Mouse (Mus musculus) c-Kit-positive CD71-positive TER-119-negative erythroid progenitor cells, embryonic 14.5 days (primary cell): ENCODE data around the gene Mmp2.
A peak's percentile ranks its signal among the peaks of the same experiment; 100 is the strongest.
"Not testable (repeated sequence)": the region's sequence is repeated elsewhere in the genome, so short reads cannot be mapped to it uniquely, and the experiment has no call there.

Experiments used
- DNase-seq: peaks from one replicate; pipeline ENCODE4 v3.0.0-alpha.2; 2013; ENCODE audit warnings: low read depth

The Mmp2 gene

GRCm38 (mm10) chr8:92827243-92828034 is at the start of gene Mmp2:
Gene Mmp2, plus strand, starts transcription at chr8:92827291.
- DNase-seq, result no peak

- no peak for DNase-seq
These were observed 46.1 kb upstream of the Mmp2 start for GRCm38 (mm10) chr8:92780976-92781375.

- DNase-seq, result no peak
These were observed 43.0 kb upstream of the Mmp2 start for GRCm38 (mm10) chr8:92783906-92784610.

DNA sequence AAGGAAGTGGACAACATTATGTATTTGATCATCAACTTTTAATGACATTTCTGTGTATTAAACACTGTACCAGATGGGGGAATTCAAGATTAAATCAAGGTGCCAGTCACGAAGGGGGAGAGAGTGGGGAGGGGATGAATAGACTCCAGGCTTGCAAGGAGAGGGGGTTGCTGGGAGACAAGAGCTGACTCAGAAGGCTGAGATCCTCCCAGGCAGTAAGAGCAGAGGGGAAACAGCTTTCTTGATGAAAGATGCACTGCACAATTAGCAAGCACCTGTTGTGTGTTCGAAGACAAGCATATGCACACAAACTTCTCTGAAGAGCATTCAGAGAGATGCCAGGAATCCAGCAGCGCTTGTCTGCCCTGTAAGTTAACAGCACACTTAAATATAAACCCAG is 36.3 kb upstream of the Mmp2 start:
- DNase-seq, result no peak

- not testable (repeated sequence) for DNase-seq
These were observed 35.1 kb upstream of the Mmp2 start for GRCm38 (mm10) chr8:92791999-92792398.

DNA sequence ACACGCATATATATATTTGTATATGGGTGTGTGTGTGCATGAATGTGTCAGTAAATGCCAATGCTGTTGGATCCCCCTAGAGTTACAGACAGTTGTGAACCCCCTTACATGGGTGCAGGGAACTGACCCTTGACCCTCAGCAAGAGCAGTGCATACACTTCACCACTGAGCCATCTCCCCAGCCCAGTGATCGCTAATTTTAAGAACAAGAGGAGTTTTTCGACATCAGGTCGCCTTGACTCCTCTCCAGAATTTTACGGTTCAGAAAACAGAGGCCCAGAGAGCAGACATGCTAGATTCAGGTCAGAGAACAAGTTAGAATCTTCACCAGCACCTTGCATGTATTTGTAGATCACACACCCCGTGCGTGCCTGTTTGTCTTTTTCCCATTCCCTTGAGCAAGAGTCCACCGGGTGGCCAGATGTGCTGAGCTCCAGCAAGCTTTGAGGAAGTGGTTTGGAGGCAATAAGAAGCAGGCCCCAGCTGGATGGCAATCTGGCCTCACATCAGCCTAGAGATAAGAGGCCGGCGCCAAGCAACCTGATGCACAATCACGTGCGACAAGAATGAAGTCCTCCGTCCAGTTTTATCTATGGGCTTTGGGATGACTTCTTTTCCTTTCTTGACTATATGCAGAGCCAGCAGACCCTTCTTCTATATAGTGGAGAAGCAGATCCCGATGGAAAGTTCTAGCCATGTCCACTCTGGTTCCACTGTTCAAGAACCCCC is 33.1 kb upstream of the Mmp2 start:
- no peak for DNase-seq

DNA sequence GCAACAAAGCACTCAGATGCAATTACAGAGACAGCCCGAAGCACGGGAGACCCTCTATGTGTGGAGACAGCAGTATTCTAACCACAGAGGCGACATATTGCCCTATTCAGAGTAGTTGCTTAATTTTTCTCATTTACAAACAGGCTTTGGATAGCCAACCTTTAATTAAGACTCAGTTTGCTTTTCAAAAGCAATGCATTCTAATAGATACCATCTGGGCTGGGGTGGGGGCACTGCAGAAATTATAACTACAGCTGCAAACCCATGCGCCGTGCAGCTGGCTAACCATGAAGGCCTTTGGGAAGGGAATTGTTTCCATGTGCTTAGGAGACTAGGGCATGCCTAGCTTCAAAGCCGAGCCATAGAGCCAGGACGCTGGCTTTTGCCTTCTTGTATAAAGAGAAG is 29.6 kb upstream of the Mmp2 start:
- DNase-seq, result no peak

DNA sequence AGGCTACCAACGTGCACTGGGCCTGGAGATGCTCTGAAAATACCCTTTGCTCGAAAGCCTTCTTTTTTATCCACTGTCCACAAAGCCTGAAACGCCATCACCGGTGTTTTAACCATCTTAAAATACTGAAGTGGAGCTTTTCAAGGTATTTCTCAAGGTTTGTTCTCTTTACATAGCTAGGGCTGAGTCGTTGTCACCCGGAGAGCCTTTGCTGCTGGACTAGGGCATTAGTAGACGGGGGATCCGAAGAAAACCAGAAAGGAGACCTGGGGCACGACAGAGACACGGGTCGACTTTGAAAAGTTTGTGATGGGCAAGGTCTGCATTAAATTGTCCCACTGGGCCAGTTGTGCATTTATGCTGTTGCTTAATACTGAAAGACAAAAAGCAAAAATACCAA is 27.7 kb upstream of the Mmp2 start:
- no peak for DNase-seq

DNA sequence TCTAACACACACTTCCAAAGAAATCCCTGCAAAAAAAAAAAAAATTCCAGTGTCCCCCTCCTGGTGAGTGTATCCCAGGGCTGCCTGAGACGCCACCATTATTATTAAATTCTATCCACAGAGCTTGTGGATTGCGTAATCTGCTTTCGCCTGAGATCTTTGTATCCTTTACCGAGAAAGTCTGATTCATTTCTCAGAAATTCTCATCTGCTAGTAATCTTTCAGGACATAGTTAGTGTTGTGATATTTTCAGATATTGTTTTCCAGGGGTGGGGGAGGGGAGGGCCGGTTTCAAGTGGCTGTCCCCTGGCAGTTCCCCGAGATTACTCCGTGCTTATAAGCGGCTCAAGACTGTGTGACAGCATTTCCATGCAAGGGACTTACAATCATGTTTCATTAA is 25.9 kb upstream of the Mmp2 start:
- DNase-seq, result no peak

DNA sequence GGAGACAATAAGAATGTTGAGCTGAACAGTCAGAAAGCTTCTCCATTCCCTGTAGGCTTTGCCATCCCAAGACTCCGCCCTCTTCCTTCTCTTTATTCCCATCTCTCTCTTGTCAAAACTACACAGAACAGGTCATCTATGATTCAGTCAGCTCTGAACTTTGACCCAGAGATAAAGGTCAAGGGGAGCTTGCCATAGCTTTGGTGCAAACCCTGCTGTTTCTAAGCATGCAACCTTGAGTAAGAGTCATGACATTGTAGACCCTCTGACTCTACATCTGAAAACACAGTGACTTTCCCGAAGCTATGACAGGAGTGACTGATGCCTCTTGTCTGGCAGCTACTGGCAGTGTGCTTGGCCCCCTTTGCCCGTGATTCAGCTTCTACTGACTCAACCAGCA is 24.5 kb upstream of the Mmp2 start:
- no peak for DNase-seq

DNA sequence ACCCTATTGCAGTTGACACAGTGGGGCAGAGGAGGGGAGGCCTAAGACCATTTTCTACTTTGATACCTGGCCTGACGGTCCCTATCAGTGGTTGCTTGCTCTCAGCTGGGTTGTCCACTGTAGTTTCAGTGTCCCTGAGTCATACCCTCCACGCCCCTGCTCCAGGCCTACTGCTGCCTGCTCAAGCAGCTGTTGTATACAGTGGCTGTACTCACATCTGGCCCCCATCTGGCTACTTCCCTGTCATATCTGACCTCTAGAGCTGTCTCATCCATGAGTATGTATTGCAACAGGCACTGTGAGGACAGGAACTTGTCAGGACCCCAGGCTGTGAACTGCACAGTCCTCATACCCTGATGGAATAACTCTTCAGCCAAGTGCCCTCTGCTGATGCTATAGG is 14.3 kb upstream of the Mmp2 start:
- no peak for DNase-seq

DNA sequence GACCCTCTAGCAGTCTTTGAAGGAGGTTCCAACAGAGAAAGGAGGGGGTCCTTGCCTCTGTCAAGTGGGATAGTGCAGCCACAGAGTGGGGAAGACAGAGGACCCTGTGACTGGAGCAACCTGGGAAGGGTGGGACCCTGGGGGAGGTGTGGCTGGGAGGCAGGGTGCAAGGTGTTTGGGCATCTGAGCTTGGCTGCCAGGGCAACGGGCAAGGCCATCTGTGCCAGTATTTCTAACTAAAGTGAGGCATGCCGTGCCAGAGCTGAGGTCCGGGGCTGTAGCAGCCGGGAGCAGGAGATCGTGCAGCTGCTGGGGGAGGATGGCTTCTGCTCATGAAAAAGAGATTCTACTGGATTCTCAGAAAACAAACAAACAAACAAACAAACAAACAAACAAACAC is 11.4 kb upstream of the Mmp2 start:
- DNase-seq, result no peak

DNA sequence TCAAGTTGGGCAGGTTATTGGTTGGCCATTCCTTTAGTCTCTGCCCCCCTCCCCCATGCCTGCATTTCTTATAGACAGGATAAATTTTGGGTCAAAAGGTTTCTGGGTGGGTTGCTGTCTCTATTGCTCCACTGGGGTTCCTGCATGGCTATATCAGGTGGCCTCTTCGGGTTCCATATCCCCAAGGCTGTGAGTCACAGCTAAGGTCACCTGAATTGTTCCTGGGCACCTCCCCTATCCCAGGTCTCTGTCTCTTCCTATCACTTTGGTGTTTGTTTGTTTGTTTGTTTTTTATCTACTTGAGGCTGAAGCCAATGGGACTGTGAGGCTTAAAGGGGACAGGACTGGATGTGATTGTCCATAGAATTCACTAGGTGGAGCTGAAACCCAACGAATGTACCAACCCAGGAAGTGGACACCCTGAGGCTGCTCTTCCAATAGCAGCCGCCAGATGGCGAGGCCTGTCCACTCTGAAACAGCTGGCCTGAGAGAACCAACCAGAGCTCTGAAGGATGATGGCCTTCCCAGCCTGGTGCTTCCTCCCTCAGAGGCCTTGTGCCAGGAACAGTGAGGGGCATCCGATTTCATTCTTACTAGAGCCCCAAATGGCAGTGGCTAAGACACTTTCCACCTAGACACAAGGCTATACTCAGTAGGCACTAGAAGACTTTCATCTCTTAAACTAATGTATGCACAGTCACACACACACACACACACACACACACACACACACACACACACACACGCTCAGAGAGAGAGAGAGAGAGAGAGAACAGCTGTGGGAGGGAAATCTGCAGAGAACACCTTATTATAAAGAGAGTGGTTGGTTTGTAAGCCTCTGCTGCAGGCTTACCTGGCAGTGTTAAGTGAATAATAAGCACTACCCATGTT is 8.9 kb upstream of the Mmp2 start:
- peak; percentile 34 for DNase-seq

DNA sequence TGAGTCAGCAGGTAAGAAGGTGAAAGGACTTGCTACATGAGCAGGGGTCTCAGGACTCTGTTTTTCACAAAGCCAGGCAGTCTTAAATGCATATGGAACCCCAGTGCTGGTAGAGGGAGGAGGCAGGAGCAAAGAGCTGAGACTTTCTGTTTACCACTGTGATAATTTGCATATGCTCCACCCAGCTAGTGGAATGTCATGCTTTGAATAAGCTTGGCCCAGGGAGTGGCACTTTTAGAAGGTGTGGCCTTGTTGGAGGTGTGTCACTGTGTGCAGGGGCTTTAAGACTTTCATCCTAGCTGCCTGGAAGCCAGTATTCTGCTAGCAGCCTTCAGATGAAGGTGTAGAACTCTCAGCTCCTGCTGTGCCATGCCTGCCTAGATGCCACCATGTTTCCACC is 5.9 kb upstream of the Mmp2 start:
- no peak for DNase-seq

DNA sequence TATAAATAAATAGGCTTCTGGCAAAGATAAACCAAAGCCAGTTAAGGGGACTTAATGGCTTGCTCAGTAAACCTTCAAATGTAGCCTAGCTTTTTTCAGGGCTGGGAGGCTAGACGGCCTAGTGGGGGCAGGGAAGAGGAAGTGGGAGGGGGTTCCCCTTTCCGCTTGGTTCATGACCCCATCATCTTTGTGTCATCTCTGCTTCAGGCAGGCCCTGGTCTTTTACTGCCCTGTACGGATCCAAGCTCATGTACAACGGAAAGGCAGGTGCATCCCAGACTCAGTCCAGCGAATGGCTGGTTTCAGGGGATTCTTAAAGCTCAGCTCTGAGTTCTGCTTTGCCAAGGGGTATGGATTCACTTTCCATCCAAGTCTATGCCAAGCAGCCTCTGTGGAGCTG is 4.7 kb upstream of the Mmp2 start:
- no peak for DNase-seq

GRCm38 (mm10) chr8:92825991-92826390 is 1.1 kb upstream of the Mmp2 start:
- DNase-seq, result no peak

DNA sequence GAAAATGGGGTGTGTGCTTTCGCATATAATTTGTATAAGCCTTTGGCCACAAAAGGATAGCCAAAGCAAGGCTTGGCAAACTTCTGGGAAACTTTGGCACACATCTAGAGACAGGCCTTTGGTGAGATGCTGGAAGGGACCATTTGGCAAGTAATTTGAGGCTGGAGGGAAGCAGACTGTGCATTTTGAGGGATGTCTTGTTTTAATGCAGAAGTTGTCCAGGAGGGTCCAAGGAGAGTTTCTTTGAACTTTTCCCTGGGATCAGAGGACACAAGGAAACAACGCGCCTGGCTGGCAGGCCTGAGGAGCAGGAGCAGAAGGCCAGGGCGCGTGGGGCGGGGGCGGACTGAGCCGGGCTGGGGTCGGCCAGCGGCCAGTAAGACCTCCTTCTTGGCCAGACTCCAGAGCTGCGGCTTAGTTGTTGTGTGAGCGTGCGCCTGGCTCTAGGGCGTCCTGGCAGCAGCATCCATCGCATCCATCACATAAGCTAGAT is 1.2 kb downstream of the Mmp2 start:
- DNase-seq, result no peak

DNA sequence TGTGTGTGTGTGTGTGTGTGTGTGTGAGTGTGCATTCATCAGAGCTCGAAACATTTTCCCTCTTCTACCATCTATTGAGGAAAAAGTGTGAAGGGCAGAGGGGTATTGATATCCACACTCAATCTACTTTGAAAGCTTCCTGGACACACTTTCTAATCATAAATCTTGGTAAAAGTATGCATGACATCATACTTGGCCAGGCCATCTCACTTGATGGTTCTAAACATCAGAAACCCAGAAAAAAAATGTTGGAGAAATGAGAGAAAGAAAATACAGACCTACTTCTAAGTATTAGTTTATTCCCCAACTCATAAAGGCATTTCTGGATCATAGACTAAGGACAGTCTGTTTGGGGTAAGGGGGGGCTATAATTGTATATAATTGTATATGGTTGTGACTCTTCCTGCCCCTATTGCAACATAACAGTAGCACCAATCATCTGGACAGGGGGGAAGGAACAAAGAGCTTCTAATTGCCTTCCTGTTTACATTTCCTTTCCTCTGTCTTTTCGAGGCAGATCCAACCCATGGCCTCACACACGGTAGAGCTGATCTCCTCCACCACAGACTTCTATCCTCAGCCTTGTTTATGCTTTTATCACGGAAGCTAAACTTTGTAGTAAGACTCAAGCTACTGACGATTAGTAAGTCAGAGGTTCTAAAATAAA is 7.1 kb downstream of the Mmp2 start:
- DNase-seq, result no peak

GRCm38 (mm10) chr8:92834786-92835500 is 7.9 kb downstream of the Mmp2 start:
- DNase-seq, result no peak

- DNase-seq, result no peak
These were observed 8.8 kb downstream of the Mmp2 start for GRCm38 (mm10) chr8:92835901-92836300.

- DNase-seq, result no peak
These were observed 11.5 kb downstream of the Mmp2 start for GRCm38 (mm10) chr8:92838616-92839015.
